Mouse (Mus musculus): ENCODE measurements around the gene Ros1. TPM values are rescaled to one million over a fixed set of nuclear protein-coding genes. Genes with fewer than 3 reads are reported as not detected.

Gene Ros1
- polyA plus RNA-seq, 1 experiment from 2014 or later, result 0.03 TPM

DNA sequence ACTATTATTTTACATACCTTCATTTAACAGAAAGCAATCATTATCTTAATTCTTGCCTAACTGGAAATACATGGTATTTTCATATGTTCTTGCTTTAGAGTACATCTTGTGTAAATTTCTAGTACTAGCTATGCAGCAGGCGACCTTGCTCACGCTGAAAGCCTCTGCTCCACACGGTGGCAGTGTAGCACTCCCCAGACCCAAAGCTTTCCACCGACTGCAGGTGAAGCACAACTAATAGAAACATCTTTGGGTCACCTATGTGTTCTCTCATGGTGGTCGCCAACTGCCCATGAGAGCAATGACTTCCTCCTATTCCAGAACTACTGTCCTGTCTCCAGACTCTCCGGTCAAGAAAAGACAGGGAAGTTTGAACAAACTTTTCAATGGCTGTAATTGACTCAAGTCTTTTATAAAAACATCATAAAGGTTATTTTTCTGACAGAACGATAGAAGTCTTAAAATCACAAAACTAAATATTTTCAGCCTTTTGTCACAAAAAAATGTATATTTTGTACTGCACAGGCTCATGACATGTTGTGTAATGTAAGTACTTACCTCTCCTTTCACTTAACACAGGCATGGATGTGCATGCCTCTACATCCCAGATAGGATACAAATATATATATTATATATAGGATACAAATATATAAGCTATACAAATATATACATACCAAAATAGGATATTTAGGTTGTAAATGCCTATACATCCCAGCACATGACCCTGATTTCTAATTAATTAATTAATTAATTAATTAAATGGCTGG, 21.9 kb upstream of the Ros1 start:
- ATAC-seq (ENCODE audit: low read depth), result no peak
- H3K36me3 ChIP-seq, result no peaks in the 10 kb centered on the region
- no peak overlapping the region for H3K4me2 ChIP-seq
- peaks cover 5% of the 10 kb centered on the region for H3K4me1 ChIP-seq (replicated peaks)
- no peak overlapping the region for H3K4me3 ChIP-seq (replicated peaks)
- WGBS (ENCODE audit: insufficient replicate concordance), result 17% methylated on average over 7 of the region's 7 CpGs
- no peaks in the 10 kb centered on the region for H3K9me3 ChIP-seq (replicated peaks)
- H3K27ac ChIP-seq, result no peak overlapping the region
- no peaks in the 10 kb centered on the region for H3K27me3 ChIP-seq
- no peak for DNase-seq
- no peak overlapping the region for H3K9ac ChIP-seq

DNA sequence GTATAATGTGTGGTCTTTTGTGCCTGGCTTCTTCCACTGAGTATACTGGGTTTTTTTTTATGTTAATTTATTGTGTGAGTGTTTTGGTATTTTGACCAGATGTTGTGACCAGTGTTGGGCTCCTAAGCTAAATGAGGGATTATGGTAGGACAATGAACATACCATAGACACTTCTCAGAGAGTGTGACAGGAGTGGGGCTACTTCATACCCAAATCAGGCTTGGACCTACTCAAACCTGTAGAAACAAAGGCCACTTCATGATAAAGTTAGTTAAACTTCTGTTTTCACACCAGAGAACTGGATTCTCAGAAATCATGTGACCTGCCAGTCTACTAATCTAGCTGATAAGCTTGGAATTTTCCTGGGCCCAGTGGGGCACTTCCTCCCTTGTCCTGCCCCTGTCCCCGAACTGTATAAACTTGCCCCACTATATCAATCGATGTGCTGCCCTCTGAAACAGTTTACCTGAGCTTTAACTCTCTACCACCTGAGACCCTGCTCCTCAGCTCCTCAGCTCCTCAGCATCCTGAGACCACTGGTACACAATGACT, 20.3 kb upstream of the Ros1 start:
- H3K27ac ChIP-seq, result no peak overlapping the region
- WGBS (ENCODE audit: insufficient replicate concordance), result 10% methylated on average over 2 of the region's 2 CpGs
- H3K36me3 ChIP-seq, result no peaks in the 10 kb centered on the region
- ATAC-seq (ENCODE audit: low read depth) (no peak), DNase-seq (no peak)
- no peaks in the 10 kb centered on the region for H3K9me3 ChIP-seq (replicated peaks)
- H3K4me3 ChIP-seq (replicated peaks), result no peak overlapping the region
- peaks cover 5% of the 10 kb centered on the region for H3K4me1 ChIP-seq (replicated peaks)
- no peak overlapping the region for H3K4me2 ChIP-seq
- H3K9ac ChIP-seq, result no peak overlapping the region
- no peaks in the 10 kb centered on the region for H3K27me3 ChIP-seq

DNA sequence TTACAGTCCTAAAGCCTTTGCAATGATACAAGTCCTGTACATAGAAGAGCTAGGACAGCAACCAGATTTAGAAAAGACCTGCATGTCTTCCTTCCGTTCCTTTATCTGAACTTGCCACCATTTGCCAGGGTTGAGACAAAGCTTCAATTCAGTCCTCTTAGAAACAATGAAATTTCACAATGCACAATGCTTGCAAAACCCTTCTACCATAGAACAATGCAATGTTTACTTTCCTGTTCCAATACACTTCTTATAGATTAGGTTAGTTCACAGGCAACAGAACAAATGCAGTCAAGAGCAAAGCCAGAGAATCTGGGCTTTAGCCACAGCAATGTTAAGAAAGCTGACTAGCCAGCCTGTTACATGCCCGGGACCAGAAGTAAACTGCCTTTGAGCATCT, 9.0 kb upstream of the Ros1 start:
- DNase-seq (no peak), ATAC-seq (ENCODE audit: low read depth) (no peak)
- H3K9me3 ChIP-seq (replicated peaks), result no peaks in the 10 kb centered on the region
- no peaks in the 10 kb centered on the region for H3K36me3 ChIP-seq
- no peak overlapping the region for H3K27ac ChIP-seq
- no peak overlapping the region for H3K4me3 ChIP-seq (replicated peaks)
- H3K4me1 ChIP-seq (replicated peaks), result no peaks in the 10 kb centered on the region
- WGBS (ENCODE audit: insufficient replicate concordance), result 54% methylated on average over 2 of the region's 2 CpGs
- no peak overlapping the region for H3K9ac ChIP-seq
- no peaks in the 10 kb centered on the region for H3K27me3 ChIP-seq
- H3K4me2 ChIP-seq, result no peak overlapping the region

- WGBS (ENCODE audit: insufficient replicate concordance), result 59% methylated on average over 4 of the region's 4 CpGs
- no peak for ATAC-seq (ENCODE audit: low read depth)
Measured at GRCm38 (mm10) chr10:52185900-52186299, 9.1 kb downstream of the Ros1 start.

GRCm38 (mm10) chr10:52182878-52183277, 12.2 kb downstream of the Ros1 start:
- H3K9me3 ChIP-seq (replicated peaks), result no peaks in the 10 kb centered on the region
- H3K4me2 ChIP-seq, result no peak overlapping the region
- H3K9ac ChIP-seq, result no peak overlapping the region
- H3K4me1 ChIP-seq (replicated peaks), result no peaks in the 10 kb centered on the region
- no peak overlapping the region for H3K27ac ChIP-seq
- H3K4me3 ChIP-seq (replicated peaks), result no peak overlapping the region
- WGBS (ENCODE audit: insufficient replicate concordance), result 68% methylated on average over 3 of the region's 3 CpGs
- DNase-seq (no peak), ATAC-seq (ENCODE audit: low read depth) (no peak)
- H3K27me3 ChIP-seq, result no peaks in the 10 kb centered on the region
- no peaks in the 10 kb centered on the region for H3K36me3 ChIP-seq

More at GRCm38 (mm10) chr10:52185900-52186299, 9.1 kb downstream of the Ros1 start:
- Histone ChIP-seq H3K4me2 (no peak overlapping the region), H3K27me3 (no peaks in the 10 kb centered on the region), H3K4me3 (replicated peaks) (no peak overlapping the region), H3K9me3 (replicated peaks) (no peaks in the 10 kb centered on the region), H3K36me3 (no peaks in the 10 kb centered on the region), H3K9ac (no peak overlapping the region), H3K4me1 (replicated peaks) (no peaks in the 10 kb centered on the region), H3K27ac (no peak overlapping the region)
- DNase-seq, result no peak

DNA sequence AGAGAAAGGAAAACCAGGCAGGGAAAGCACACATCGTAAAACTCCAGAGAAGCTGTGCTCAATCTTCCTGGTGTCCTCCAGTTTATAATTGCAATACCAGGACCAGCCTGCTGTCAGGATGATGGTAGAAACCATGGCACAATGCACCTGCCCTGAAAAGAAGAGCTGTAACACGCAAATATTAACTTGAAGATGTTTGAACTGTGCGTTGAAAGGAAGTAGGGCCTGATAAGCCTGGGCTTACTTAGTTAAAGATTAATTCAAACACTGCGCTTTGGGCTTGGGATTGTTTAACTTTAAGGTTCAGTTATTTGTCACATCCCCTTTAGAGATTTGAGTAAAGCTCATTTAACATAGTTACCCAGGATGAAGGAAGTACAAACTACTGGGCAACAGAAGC, 20.7 kb downstream of the Ros1 start:
- Histone ChIP-seq H3K4me3 (replicated peaks) (no peak overlapping the region), H3K9me3 (replicated peaks) (no peaks in the 10 kb centered on the region), H3K27ac (no peak overlapping the region), H3K27me3 (no peaks in the 10 kb centered on the region), H3K4me1 (replicated peaks) (no peaks in the 10 kb centered on the region), H3K36me3 (no peaks in the 10 kb centered on the region), H3K4me2 (no peak overlapping the region), H3K9ac (no peak overlapping the region)
- ATAC-seq (ENCODE audit: low read depth) (no peak), DNase-seq (no peak)
- WGBS (ENCODE audit: insufficient replicate concordance), result 52% methylated on average over 4 of the region's 4 CpGs

DNA sequence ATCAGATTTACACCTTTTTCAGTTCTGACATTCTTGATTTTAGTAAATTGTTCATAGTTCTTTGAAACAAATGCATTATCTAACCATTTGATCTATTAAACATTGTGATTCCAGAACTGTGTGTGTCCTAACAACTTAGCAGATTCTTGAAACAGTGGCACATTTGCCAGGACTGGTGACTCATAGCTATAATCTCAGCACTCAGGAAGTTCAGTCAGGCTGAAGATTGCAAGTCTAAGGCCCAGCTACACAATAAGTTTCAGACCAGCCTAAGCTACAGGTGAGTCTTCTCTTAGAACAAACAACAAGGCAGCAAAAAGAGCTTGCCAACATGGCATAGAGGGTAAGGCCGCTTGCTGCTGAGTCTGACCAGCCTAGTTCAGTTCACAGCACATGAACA, 24.6 kb downstream of the Ros1 start:
- Histone ChIP-seq H3K9me3 (replicated peaks) (no peaks in the 10 kb centered on the region), H3K27me3 (no peaks in the 10 kb centered on the region), H3K4me2 (no peak overlapping the region), H3K4me1 (replicated peaks) (no peaks in the 10 kb centered on the region), H3K36me3 (no peaks in the 10 kb centered on the region), H3K27ac (no peak overlapping the region), H3K9ac (no peak overlapping the region), H3K4me3 (replicated peaks) (no peak overlapping the region)
- 74% methylated on average over 1 of the region's 1 CpGs for WGBS (ENCODE audit: insufficient replicate concordance)
- ATAC-seq (ENCODE audit: low read depth) (no peak), DNase-seq (no peak)

- WGBS (ENCODE audit: insufficient replicate concordance), result 60% methylated on average over 5 of the region's 5 CpGs
- DNase-seq (no peak), ATAC-seq (ENCODE audit: low read depth) (no peak)
- no peak overlapping the region for H3K27ac ChIP-seq
- no peak overlapping the region for H3K4me3 ChIP-seq (replicated peaks)
- no peaks in the 10 kb centered on the region for H3K9me3 ChIP-seq (replicated peaks)
- H3K9ac ChIP-seq, result no peak overlapping the region
- H3K4me1 ChIP-seq (replicated peaks), result no peaks in the 10 kb centered on the region
- H3K27me3 ChIP-seq, result no peaks in the 10 kb centered on the region
- no peak overlapping the region for H3K4me2 ChIP-seq
- no peaks in the 10 kb centered on the region for H3K36me3 ChIP-seq
Measured at GRCm38 (mm10) chr10:52169841-52170240, 25.2 kb downstream of the Ros1 start.

GRCm38 (mm10) chr10:52165376-52165775, 29.7 kb downstream of the Ros1 start:
- Histone ChIP-seq H3K4me2 (no peak overlapping the region), H3K4me1 (replicated peaks) (no peaks in the 10 kb centered on the region), H3K9ac (no peak overlapping the region), H3K27me3 (no peaks in the 10 kb centered on the region), H3K4me3 (replicated peaks) (no peak overlapping the region), H3K9me3 (replicated peaks) (no peaks in the 10 kb centered on the region), H3K27ac (no peak overlapping the region), H3K36me3 (no peaks in the 10 kb centered on the region)
- WGBS (ENCODE audit: insufficient replicate concordance), result 58% methylated on average over 1 of the region's 1 CpGs
- ATAC-seq (ENCODE audit: low read depth), result peak; percentile 78
- DNase-seq, result no peak

DNA sequence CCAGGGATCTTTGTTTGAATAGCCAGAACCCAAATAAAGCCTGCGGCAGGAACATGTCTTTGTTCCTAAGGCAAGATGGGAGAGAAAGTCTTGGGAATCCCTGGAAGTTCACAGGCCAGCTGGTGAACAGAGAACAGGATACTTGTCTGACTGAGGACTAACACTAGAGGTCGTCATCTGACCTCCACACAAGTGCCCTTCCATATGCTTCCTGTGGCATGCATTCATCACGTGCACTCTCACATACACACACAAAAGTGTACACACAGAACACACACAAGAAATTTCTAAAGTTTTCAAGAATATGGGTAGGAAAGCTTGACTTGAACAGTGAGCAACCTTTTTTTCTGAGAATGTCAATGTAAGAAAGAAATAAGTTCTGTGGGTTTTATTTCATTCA, 34.4 kb downstream of the Ros1 start:
- ATAC-seq (ENCODE audit: low read depth), result no peak
- Histone ChIP-seq H3K36me3 (no peaks in the 10 kb centered on the region), H3K27ac (no peak overlapping the region), H3K4me3 (replicated peaks) (no peak overlapping the region), H3K9me3 (replicated peaks) (no peaks in the 10 kb centered on the region), H3K27me3 (no peaks in the 10 kb centered on the region), H3K4me1 (replicated peaks) (no peaks in the 10 kb centered on the region), H3K4me2 (no peak overlapping the region), H3K9ac (no peak overlapping the region)
- 42% methylated on average over 3 of the region's 3 CpGs for WGBS (ENCODE audit: insufficient replicate concordance)
- DNase-seq, result no peak

- H3K9me3 ChIP-seq (replicated peaks), result no peaks in the 10 kb centered on the region
- no peaks in the 10 kb centered on the region for H3K36me3 ChIP-seq
- no peak overlapping the region for H3K4me3 ChIP-seq (replicated peaks)
- H3K4me1 ChIP-seq (replicated peaks), result no peaks in the 10 kb centered on the region
- no peak overlapping the region for H3K4me2 ChIP-seq
- WGBS (ENCODE audit: insufficient replicate concordance), result 78% methylated on average over 3 of the region's 3 CpGs
- ATAC-seq (ENCODE audit: low read depth), result no peak
- no peak overlapping the region for H3K9ac ChIP-seq
- DNase-seq, result no peak
- no peaks in the 10 kb centered on the region for H3K27me3 ChIP-seq
- no peak overlapping the region for H3K27ac ChIP-seq
Measured at GRCm38 (mm10) chr10:52159704-52160103, 35.3 kb downstream of the Ros1 start.

All from liver, embryonic 13.5 days (tissue).